Mouse (Mus musculus): ENCODE measurements at regions not wholly inside any gene's neighbourhood (a gene's known extent, or its start where the extent isn't known, plus 50 kb on each side); places are given as distances from the start of the nearest gene placed in this dataset.
"Not testable (repeated sequence)": the region's sequence is repeated elsewhere in the genome, so short reads cannot be mapped to it uniquely, and the experiment has no call there.

GRCm38 (mm10) chr9:48053580-48053979 lies 108.2 kb upstream of the Nxpe4 start:
- DNase-seq (ENCODE audit: low spot score in 2 of 2) = no peak

GRCm38 (mm10) chr9:48055246-48055645 lies 106.6 kb upstream of the Nxpe4 start:
- DNase-seq (ENCODE audit: low spot score in 2 of 2) = no peak

GRCm38 (mm10) chr9:48058599-48058998 lies 103.2 kb upstream of the Nxpe4 start:
- DNase-seq (ENCODE audit: low spot score in 2 of 2) = no peak

- DNase-seq (ENCODE audit: low spot score in 2 of 2) = no peak
These were observed 102.2 kb upstream of the Nxpe4 start for GRCm38 (mm10) chr9:48059549-48060165.

- DNase-seq (ENCODE audit: low spot score in 2 of 2) = no peak
These were observed 100.8 kb upstream of the Nxpe4 start for GRCm38 (mm10) chr9:48060996-48061395.

- DNase-seq (ENCODE audit: low spot score in 2 of 2) = no peak
These were observed 95.0 kb upstream of the Nxpe4 start for GRCm38 (mm10) chr9:48066730-48067345.

- DNase-seq (ENCODE audit: low spot score in 2 of 2) = no peak
These were observed 89.2 kb upstream of the Nxpe4 start for GRCm38 (mm10) chr9:48072592-48072991.

- DNase-seq (ENCODE audit: low spot score in 2 of 2) = no peak
These were observed 88.7 kb upstream of the Nxpe4 start for GRCm38 (mm10) chr9:48073096-48073495.

- DNase-seq (ENCODE audit: low spot score in 2 of 2) = no peak
These were observed 86.1 kb upstream of the Nxpe4 start for GRCm38 (mm10) chr9:48075661-48076240.

- DNase-seq (ENCODE audit: low spot score in 2 of 2) = no peak
These were observed 79.4 kb upstream of the Nxpe4 start for GRCm38 (mm10) chr9:48082461-48082860.

GRCm38 (mm10) chr9:48084196-48084595 lies 77.6 kb upstream of the Nxpe4 start:
- DNase-seq (ENCODE audit: low spot score in 2 of 2) = not testable (repeated sequence)

- DNase-seq (ENCODE audit: low spot score in 2 of 2) = no peak
These were observed 72.2 kb upstream of the Nxpe4 start for GRCm38 (mm10) chr9:48089661-48090060.

GRCm38 (mm10) chr9:48094756-48095155 lies 67.1 kb upstream of the Nxpe4 start:
- no peak for DNase-seq (ENCODE audit: low spot score in 2 of 2)

- no peak for DNase-seq (ENCODE audit: low spot score in 2 of 2)
These were observed 62.0 kb upstream of the Nxpe4 start for GRCm38 (mm10) chr9:48099846-48100245.

GRCm38 (mm10) chr9:48106441-48107167 lies 55.2 kb upstream of the Nxpe4 start:
- no peak for DNase-seq (ENCODE audit: low spot score in 2 of 2)

- no peak for DNase-seq (ENCODE audit: low spot score in 2 of 2)
These were observed 52.7 kb upstream of the Nxpe4 start for GRCm38 (mm10) chr9:48108994-48109619.

GRCm38 (mm10) chr9:48111316-48111890 lies 50.4 kb upstream of the Nxpe4 start:
- no peak for DNase-seq (ENCODE audit: low spot score in 2 of 2)
